Mouse (Mus musculus) lung, adult 18-20 months (tissue): ENCODE measurements around the gene Keap1.
"Not testable (repeated sequence)": the region's sequence is repeated elsewhere in the genome, so short reads cannot be mapped to it uniquely, and the experiment has no call there.

Experiments used
- DNase-seq, 2 experiments: peaks; one replicate each; pipeline ENCODE4 v3.0.0; 2022; ENCODE audit warnings: mixed read lengths in 2 of 2

The Keap1 gene

GRCm38 (mm10) chr9:21260491-21261040 lies 21.4 kb upstream of the Keap1 start:
- no peak for DNase-seq

- DNase-seq = not testable (repeated sequence)
These were observed 17.2 kb upstream of the Keap1 start for GRCm38 (mm10) chr9:21256349-21256748.

DNA sequence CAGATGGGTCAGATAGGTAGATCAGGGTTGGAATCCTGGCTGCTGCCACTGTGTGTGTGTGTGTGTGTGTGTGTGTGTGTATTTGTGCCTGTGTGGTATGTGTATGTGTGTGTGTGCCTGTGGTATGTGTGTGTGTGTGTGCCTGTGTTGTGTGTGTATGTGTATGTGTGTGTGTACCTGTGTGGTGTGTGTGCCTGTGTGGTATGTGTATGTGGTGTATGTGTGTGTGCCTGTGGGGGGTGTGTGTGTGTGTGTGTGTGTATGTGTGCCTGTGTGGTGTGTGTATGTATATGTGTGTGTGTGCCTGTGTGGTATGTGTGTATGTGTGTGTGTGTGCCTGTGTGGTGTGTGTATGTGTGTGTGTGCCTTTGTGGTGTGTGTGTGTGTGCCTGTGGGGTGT lies 15.5 kb upstream of the Keap1 start:
- DNase-seq = no peak

DNA sequence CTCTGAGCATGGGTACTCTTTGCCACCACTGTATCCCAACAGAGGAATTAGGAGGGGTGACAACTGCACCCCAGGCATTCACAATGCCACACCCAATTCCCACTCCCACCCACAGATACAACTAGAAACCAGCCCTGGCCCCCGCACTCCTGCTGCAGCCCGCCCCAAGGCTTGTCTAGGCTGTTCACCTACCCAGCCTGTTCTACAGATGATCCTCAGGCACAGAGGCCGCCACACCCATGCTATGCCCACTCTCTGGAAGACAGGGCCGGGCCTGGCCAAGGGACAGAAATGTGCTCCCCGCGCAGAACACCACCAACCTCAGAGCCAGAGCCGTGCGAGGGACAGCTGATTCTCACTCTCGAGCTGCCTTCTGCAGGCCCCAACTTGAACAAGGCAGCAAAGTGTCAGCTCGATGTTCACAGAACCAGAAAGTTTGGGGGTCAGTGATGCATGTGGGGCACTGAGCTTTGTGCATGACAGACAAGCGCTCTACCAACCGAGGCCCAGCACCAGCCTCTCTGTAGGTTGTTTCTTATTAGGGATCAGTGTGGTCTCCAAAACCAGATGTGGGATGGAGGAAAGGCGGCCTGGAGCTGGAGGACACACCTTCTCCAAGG lies 12.1 kb upstream of the Keap1 start:
- no peak for DNase-seq

GRCm38 (mm10) chr9:21250509-21250908 lies 11.3 kb upstream of the Keap1 start:
- DNase-seq = no peak

- DNase-seq = no peak
These were observed 10.7 kb upstream of the Keap1 start for GRCm38 (mm10) chr9:21249629-21250508.

- DNase-seq = peak; percentile 71 to 78
These were observed 9.2 kb upstream of the Keap1 start, which contains the start of gene S1pr5 for GRCm38 (mm10) chr9:21248326-21248725. Gene S1pr5 (minus strand): TSS chr9:21248443.

DNA sequence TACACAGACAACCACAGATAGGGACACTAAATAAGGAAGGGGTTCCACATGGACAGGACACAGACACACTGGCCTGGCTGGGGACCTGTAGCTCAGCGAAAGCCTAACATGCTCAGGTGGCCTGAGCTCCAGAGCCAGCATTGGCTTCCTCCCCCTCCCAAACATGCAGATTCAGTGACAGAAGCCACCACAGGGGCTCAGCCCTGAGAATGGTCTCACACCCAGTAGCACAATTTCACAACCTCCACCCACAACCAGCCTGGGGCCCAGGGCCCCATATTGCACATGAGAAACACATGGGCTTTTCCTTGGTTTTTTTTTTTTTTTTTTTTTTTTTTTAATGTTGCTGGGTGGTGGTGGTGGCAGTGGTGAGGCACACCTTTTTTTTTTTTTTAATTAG lies 7.2 kb upstream of the Keap1 start:
- no peak for DNase-seq

GRCm38 (mm10) chr9:21245113-21245487 lies 5.9 kb upstream of the Keap1 start:
- DNase-seq = no peak

DNA sequence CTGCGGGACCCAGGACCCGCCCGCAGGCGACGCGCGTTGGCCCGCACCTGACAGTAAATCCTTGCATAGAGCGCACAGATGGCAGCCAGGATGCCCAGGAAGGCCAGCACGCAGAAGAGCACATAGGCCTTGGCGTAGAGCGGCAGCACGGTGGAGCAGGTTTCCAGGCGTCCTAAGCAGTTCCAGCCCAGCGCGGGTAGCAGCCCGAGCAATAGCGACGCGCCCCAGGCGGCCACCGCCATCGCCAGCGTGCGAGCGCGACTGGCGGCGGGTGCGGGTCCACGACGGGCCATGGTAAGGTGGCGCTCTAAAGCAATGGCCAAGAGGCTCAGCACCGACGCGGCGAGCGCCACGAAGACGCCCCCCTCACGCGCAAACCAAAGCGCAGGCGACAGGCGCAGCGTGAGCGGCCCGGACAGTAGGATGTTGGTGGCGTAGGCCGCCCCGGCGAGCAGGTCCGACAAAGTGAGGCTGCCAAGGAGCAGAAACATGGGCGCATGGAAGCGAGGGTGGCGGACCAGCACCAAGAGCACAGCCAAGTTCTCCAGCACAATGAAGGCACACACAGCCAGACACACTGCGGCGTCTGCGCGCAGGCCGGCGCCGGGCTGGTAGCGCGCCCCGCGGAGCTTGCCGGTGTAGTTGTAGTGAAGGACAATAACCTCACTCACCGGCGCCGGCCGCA lies 5.4 kb upstream of the Keap1 start:
- no peak for DNase-seq

- no peak for DNase-seq
These were observed 4.8 kb upstream of the Keap1 start for GRCm38 (mm10) chr9:21243826-21244427.

DNA sequence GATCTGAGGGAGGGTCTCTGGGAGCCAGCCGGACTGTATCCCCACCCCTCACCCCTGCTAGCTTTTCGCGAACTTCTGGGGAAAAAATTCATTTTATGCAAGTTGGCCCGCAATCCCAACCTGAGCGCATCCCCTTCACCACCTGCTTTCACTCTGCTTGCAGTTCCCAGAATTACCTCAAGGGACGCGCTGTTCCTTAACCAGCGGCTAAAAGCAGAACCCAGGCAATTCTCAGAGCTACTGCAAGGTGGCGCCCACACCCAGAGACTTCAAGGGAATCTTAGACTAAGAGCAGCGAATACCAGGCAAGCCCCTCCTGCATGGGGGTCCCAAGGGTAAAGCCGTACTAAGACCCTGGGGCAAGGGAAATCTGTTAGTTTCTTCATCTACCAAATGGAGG lies 2.2 kb upstream of the Keap1 start:
- peak; percentile 80 to 86 for DNase-seq

DNA sequence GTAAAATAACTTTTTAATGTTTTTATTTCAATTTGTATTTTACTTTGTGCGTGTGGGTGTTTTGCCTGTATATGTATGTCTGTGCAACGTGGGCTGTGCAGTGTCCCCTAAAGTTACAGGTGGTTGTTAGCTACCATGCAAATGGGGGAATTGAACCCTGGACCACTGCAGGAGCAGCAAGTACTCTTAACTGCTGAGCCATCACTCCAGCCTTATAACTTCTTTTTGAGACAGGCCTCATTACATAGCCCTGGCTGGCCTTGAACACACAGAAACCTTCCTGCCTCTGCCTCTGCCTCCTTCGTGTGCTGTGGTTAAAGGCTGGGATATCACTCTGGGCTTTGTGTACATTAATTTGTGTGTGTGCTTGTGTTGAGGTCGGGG lies 296 bp upstream of the Keap1 start:
- DNase-seq = no peak

DNA sequence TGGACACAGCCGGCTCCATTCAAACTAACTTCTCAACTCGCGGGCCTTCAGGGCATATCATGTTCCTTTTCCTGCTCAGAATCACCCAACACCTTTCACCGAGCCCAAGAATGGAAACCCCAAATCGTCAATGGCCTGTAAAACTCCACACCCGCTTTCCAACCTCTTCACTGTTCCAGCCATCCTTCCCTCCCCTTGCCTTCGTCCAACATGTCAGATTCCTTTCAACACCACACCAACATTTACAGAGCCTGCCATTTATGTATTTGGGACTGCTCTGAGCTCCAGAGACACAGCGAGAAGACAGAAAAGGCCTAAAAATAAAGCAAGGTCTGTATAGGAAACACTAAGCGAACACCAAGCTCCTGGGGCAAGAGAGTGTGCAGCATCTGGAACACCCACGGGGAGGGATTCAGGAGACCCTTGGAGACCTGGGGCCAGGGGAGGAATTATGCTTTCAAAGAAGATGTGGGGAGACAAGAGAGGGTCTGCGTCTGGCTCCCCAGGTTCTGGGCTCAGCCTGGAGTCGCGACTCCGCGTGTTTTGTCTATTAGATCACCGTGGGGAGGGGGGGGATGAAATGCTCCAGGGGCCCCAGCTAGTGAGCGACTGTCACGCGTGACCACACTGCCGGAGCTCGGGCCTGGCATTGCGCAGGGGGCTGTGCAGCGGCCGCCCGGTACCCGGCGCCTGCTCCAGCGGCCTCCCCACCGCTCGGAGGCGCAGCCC lies 993 bp downstream of the Keap1 start:
- DNase-seq = no peak

- no peak for DNase-seq
These were observed 1.7 kb downstream of the Keap1 start for GRCm38 (mm10) chr9:21237368-21238003.

GRCm38 (mm10) chr9:21236991-21237367 lies 2.2 kb downstream of the Keap1 start:
- no peak for DNase-seq

DNA sequence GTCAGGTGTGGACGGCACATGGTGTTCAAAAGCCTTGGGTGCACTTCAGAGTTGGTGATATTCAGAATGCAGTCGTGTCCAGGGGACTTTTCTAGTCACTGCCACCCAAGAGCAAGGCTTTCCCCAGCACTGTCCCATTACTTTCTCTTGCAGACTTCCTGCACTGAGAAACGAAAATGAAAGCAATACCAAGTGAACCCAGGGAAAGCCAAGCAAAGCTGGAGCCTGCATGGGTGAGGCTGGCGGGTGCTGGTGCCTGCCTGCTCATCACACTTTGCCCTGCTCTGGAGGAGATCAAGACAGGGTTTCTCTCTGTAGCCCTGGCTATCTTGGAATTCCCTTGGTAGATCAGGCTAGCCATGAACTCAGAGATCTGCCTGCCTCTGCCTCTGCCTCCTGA lies 3.8 kb downstream of the Keap1 start:
- peak in 1 of 2 experiments; percentile 24 for DNase-seq

DNA sequence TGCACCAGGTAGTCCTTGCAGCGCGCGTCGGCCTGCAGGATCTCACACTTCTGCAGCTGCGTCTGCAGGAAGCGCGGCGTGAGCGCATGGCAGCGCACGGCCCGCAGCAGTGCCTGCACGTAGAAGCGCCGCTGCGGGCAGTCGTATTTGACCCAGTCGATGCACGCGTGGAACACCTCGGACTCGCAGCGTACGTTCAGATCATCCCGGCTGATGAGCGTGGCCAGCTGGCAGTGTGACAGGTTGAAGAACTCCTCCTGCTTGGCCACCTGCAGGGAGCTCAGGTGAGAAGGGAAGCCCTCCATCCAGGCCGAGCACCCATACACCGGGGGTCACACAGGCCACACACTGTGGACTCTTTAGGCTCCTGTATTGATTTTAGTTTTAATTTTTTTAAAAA lies 5.4 kb downstream of the Keap1 start:
- DNase-seq = no peak

DNA sequence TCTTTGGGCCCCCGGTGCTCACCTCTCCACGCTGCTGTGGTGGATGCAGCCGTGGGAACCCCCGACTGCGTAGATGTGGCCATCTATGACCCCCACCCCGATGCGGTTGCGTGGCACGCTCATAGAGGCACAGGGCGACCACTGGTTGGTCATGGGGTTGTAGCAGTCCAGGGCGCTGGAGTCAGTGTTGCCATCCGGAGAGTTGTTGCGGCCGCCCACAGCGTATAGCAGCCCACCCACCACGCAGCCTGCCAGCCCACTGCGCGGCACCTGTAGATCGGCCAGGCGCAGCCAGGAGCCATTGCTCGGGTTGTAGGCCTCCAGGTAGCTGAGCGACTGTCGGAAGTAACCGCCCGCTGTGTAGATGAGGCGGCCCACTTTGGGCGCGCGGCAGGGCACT lies 5.8 kb downstream of the Keap1 start:
- DNase-seq = no peak

GRCm38 (mm10) chr9:21232867-21233266 lies 6.3 kb downstream of the Keap1 start:
- no peak for DNase-seq

- no peak for DNase-seq
These were observed 7.6 kb downstream of the Keap1 start for GRCm38 (mm10) chr9:21231551-21231950.

- no peak for DNase-seq
These were observed 11.8 kb downstream of the Keap1 start for GRCm38 (mm10) chr9:21227342-21227741.
